17 mouse cellular contexts compared by ENCODE assay signal in genomic region chr1:51515625-51516024, GRCm38 (mm10). TPM values are rescaled to one million over a fixed set of nuclear protein-coding genes. Genes with fewer than 3 reads are reported as not detected.
DNase-seq lines count a peak whose midpoint lies in the region; ATAC-seq and TF ChIP-seq lines count a peak whose summit lies in the region.
"Had no signal": no experiment of that assay in that cellular context is flagged by ENCODE, and none has a peak within 500 bp of the region (broad histone marks: within the 10 kb centered on the region; RNA-seq: fewer than 3 reads in every experiment).

No protein-coding gene starts in this region.

- no peak overlapping the region for H3K4me2 ChIP-seq in embryonic facial prominence, embryonic 14.5 days (ENCODE audit: low read depth, low read length)
- no peak overlapping the region for H3K4me2 ChIP-seq in heart, embryonic 13.5 days
- H3K4me2 ChIP-seq in stomach, embryonic 16.5 days (ENCODE audit: low read depth, low read length), result no peak overlapping the region
- no peak overlapping the region for H3K4me2 ChIP-seq in stomach, postnatal 0 days (replicated peaks; ENCODE audit: low read depth)
- H3K4me2 ChIP-seq: embryonic facial prominence, embryonic 12.5 days; limb, embryonic 15.5 days had no signal

- H3K4me3 ChIP-seq in embryonic facial prominence, embryonic 14.5 days (ENCODE audit: low read depth, low read length), result no peak overlapping the region
- no peak overlapping the region for H3K4me3 ChIP-seq in embryonic facial prominence, embryonic 10.5 days
- H3K4me3 ChIP-seq in heart, embryonic 13.5 days, result no peak overlapping the region
- H3K4me3 ChIP-seq in stomach, embryonic 16.5 days (replicated peaks; ENCODE audit: low read length), result no peak overlapping the region
- H3K4me3 ChIP-seq in stomach, postnatal 0 days (ENCODE audit: low read depth, low read length), result no peak overlapping the region
- H3K4me3 ChIP-seq: embryonic facial prominence, embryonic 12.5 days; hindbrain, embryonic 10.5 days; limb, embryonic 15.5 days; midbrain, embryonic 10.5 days had no signal

- 29% methylated on average over 2 of the region's 2 CpGs for WGBS in embryonic facial prominence, embryonic 14.5 days
- 67% methylated on average over 2 of the region's 2 CpGs for WGBS in embryonic facial prominence, embryonic 10.5 days
- WGBS in heart, embryonic 13.5 days, result 33% methylated on average over 2 of the region's 2 CpGs
- 60% methylated on average over 2 of the region's 2 CpGs for WGBS in stomach, embryonic 16.5 days
- 55% methylated on average over 2 of the region's 2 CpGs for WGBS in stomach, postnatal 0 days

- no peak for TF ChIP-seq CTCF in stomach, postnatal 0 days (IDR thresholded peaks at IDR 0.05; ENCODE audit: low read depth)

- H3K36me3 ChIP-seq in embryonic facial prominence, embryonic 14.5 days (ENCODE audit: control insufficient read depth, insufficient read depth, low read length), result no peaks in the 10 kb centered on the region
- no peaks in the 10 kb centered on the region for H3K36me3 ChIP-seq in embryonic facial prominence, embryonic 10.5 days (replicated peaks)
- no peaks in the 10 kb centered on the region for H3K36me3 ChIP-seq in heart, embryonic 13.5 days
- no peaks in the 10 kb centered on the region for H3K36me3 ChIP-seq in stomach, embryonic 16.5 days (ENCODE audit: control insufficient read depth, insufficient read depth, low read length)
- no peaks in the 10 kb centered on the region for H3K36me3 ChIP-seq in stomach, postnatal 0 days (ENCODE audit: control insufficient read depth, insufficient read depth, low read length)
- H3K36me3 ChIP-seq: embryonic facial prominence, embryonic 12.5 days; hindbrain, embryonic 10.5 days; limb, embryonic 15.5 days; midbrain, embryonic 10.5 days had no signal

- no peaks in the 10 kb centered on the region for H3K27me3 ChIP-seq in embryonic facial prominence, embryonic 14.5 days (replicated peaks; ENCODE audit: control insufficient read depth, insufficient read depth, low read length)
- H3K27me3 ChIP-seq in embryonic facial prominence, embryonic 10.5 days (replicated peaks; ENCODE audit: low read depth, poor library complexity, severe bottlenecking), result no peaks in the 10 kb centered on the region
- H3K27me3 ChIP-seq in heart, embryonic 13.5 days (replicated peaks), result no peaks in the 10 kb centered on the region
- no peaks in the 10 kb centered on the region for H3K27me3 ChIP-seq in stomach, embryonic 16.5 days (ENCODE audit: control insufficient read depth, insufficient read depth, low read length)
- no peaks in the 10 kb centered on the region for H3K27me3 ChIP-seq in stomach, postnatal 0 days (ENCODE audit: control insufficient read depth, insufficient read depth, low read length)
- H3K27me3 ChIP-seq: CH12.LX; embryonic facial prominence, embryonic 12.5 days; limb, embryonic 15.5 days; Patski had no signal

- DNase-seq in embryonic facial prominence, embryonic 14.5 days (ENCODE audit: low spot score), result peak; percentile 22
- DNase-seq in embryonic facial prominence, embryonic 10.5 days (ENCODE audit: low spot score), result no peak
- no peak for DNase-seq in heart, adult 11 months
- DNase-seq in stomach, postnatal 0 days (ENCODE audit: low spot score), result no peak
- no peak for DNase-seq in adrenal gland, postnatal 25 days
- no peak for DNase-seq in embryo, embryonic 11 days
- DNase-seq: lung, adult 2 months; right cerebral cortex, postnatal 4 days; thymus, adult 2 months had no signal

- no peak for TF ChIP-seq EP300 in stomach, postnatal 0 days (optimal IDR thresholded peaks at IDR 0.05)

- H3K9ac ChIP-seq in embryonic facial prominence, embryonic 14.5 days (ENCODE audit: low read depth, low read length), result no peak overlapping the region
- H3K9ac ChIP-seq in heart, embryonic 13.5 days, result no peak overlapping the region
- H3K9ac ChIP-seq in stomach, embryonic 16.5 days (ENCODE audit: low read length), result no peak overlapping the region
- no peak overlapping the region for H3K9ac ChIP-seq in stomach, postnatal 0 days (ENCODE audit: low read length)
- H3K9ac ChIP-seq: embryonic facial prominence, embryonic 12.5 days; limb, embryonic 15.5 days had no signal

- no peak overlapping the region for H3K27ac ChIP-seq in embryonic facial prominence, embryonic 14.5 days (replicated peaks; ENCODE audit: low read depth, low read length)
- H3K27ac ChIP-seq in embryonic facial prominence, embryonic 10.5 days (replicated peaks), result no peak overlapping the region
- H3K27ac ChIP-seq in heart, embryonic 13.5 days (replicated peaks), result peak overlapping the region; percentile 82
- 0 out of 2 replicates have a peak overlapping the region, but pooled peaks have one; percentile 29 for H3K27ac ChIP-seq in stomach, embryonic 16.5 days (ENCODE audit: low read length)
- no peak overlapping the region for H3K27ac ChIP-seq in stomach, postnatal 0 days (replicated peaks)
- H3K27ac ChIP-seq: embryonic facial prominence, embryonic 12.5 days; hindbrain, embryonic 10.5 days; limb, embryonic 15.5 days; midbrain, embryonic 10.5 days had no signal

- peaks cover 5% of the 10 kb centered on the region; the same call in 1 of the 2 replicates for H3K4me1 ChIP-seq in embryonic facial prominence, embryonic 14.5 days (ENCODE audit: control insufficient read depth, insufficient read depth, low read length)
- H3K4me1 ChIP-seq in embryonic facial prominence, embryonic 10.5 days, result peaks cover 5% of the 10 kb centered on the region; the same call in 1 of the 2 replicates
- peaks cover 24% of the 10 kb centered on the region for H3K4me1 ChIP-seq in heart, embryonic 13.5 days
- H3K4me1 ChIP-seq in stomach, embryonic 16.5 days (ENCODE audit: control insufficient read depth, insufficient read depth, low read length), result peaks cover 5% of the 10 kb centered on the region
- no peaks in the 10 kb centered on the region for H3K4me1 ChIP-seq in stomach, postnatal 0 days (replicated peaks; ENCODE audit: control insufficient read depth, insufficient read depth)
- H3K4me1 ChIP-seq: embryonic facial prominence, embryonic 12.5 days; hindbrain, embryonic 10.5 days; limb, embryonic 15.5 days; midbrain, embryonic 10.5 days had no signal

- no peaks in the 10 kb centered on the region for H3K9me3 ChIP-seq in embryonic facial prominence, embryonic 14.5 days (ENCODE audit: control insufficient read depth, low read length)
- no peaks in the 10 kb centered on the region for H3K9me3 ChIP-seq in embryonic facial prominence, embryonic 10.5 days
- no peaks in the 10 kb centered on the region for H3K9me3 ChIP-seq in heart, embryonic 13.5 days
- no peaks in the 10 kb centered on the region for H3K9me3 ChIP-seq in stomach, embryonic 16.5 days (replicated peaks; ENCODE audit: control insufficient read depth, low read length)
- no peaks in the 10 kb centered on the region for H3K9me3 ChIP-seq in stomach, postnatal 0 days (ENCODE audit: control insufficient read depth, low read length)
- H3K9me3 ChIP-seq: embryonic facial prominence, embryonic 12.5 days; hindbrain, embryonic 10.5 days; limb, embryonic 15.5 days; midbrain, embryonic 10.5 days had no signal

- no peak for ATAC-seq in embryonic facial prominence, embryonic 14.5 days (ENCODE audit: low read depth)
- no peak for ATAC-seq in heart, embryonic 13.5 days (ENCODE audit: extremely low read depth, insufficient number of reproducible peaks, low FRiP score, low TSS enrichment)
- no peak for ATAC-seq in stomach, embryonic 16.5 days (ENCODE audit: insufficient read depth, low FRiP score)
- no peak for ATAC-seq in stomach, postnatal 0 days (ENCODE audit: low FRiP score, low TSS enrichment)
- ATAC-seq: Patski had no signal

RNA-seq across cellular contexts. Expression of gene Nabp1, which starts 37.4 kb away (rescaled TPM):
- polyA plus RNA-seq in embryonic facial prominence, embryonic 14.5 days (2014; fragmentation: Nextera tagmentation; extraction: Ambion mirVana), result 6.2 and 9.8 TPM in 2 replicates
- polyA plus RNA-seq in embryonic facial prominence, embryonic 10.5 days (2016; fragmentation: Nextera tagmentation; extraction: Ambion mirVana), result 8.3 and 9.5 TPM in 2 replicates
- polyA plus RNA-seq in heart, embryonic 13.5 days (2015; fragmentation: Nextera tagmentation; extraction: Ambion mirVana), result 12.7 and 14.9 TPM in 2 replicates
- polyA plus RNA-seq in stomach, embryonic 16.5 days (2015; fragmentation: Nextera tagmentation; extraction: Ambion mirVana), result 23.0 and 24.3 TPM in 2 replicates
- 12.7 and 12.8 TPM in 2 replicates for polyA plus RNA-seq in stomach, postnatal 0 days (2015; fragmentation: Nextera tagmentation; extraction: Ambion mirVana)
- total RNA-seq in adrenal gland, postnatal 25 days (2021), result 52.0 and 72.5 TPM in 2 replicates

Comparison
In these comparisons a context has a peak if more than half of its experiments do, and no peak if none do; other contexts are left out.
1. H3K27ac ChIP-seq: peak in heart, embryonic 13.5 days (single experiment) and stomach, embryonic 16.5 days (single experiment); none in embryonic facial prominence, embryonic 14.5 days (single experiment), embryonic facial prominence, embryonic 10.5 days (single experiment) and stomach, postnatal 0 days (single experiment).